Mouse (Mus musculus) stomach, postnatal 0 days (tissue): ENCODE measurements around the gene Spag7.

Experiments used
- CTCF ChIP-seq: IDR thresholded peaks from 2 replicates; pipeline ENCODE4 v1.5.1; 2016; ENCODE audit warnings: antibody characterized with exemption, low read depth, mild to moderate bottlenecking, moderate library complexity
- EP300 ChIP-seq: optimal IDR thresholded peaks from 2 replicates; pipeline ENCODE3; 2016; ENCODE audit warnings: antibody characterized with exemption

- TF ChIP-seq CTCF = no peak
- TF ChIP-seq EP300 = no peak
These were observed 50.1 kb downstream of the Spag7 start, which contains the start of gene Chrne for GRCm38 (mm10) chr11:70619101-70619500.
